Mouse (Mus musculus) lung, postnatal 4 days (tissue): Measurements from ENCODE around the gene Myo9b.
"Not testable (repeated sequence)": the region's sequence is repeated elsewhere in the genome, so short reads cannot be mapped to it uniquely, and the experiment has no call there.

Experiments used
- DNase-seq, 2 experiments: peaks; one replicate each; pipeline ENCODE4 v3.0.0; 2021

Myo9b gene

GRCm38 (mm10) chr8:71297439-71297838 lies 24.9 kb downstream of the Myo9b start:
- no peak for DNase-seq

GRCm38 (mm10) chr8:71299716-71300115 lies 27.2 kb downstream of the Myo9b start:
- DNase-seq = no peak

- no peak for DNase-seq
Measured at GRCm38 (mm10) chr8:71302788-71303187, 30.3 kb downstream of the Myo9b start.

- no peak for DNase-seq
Measured at GRCm38 (mm10) chr8:71303632-71304031, 31.1 kb downstream of the Myo9b start.

- no peak for DNase-seq
Measured at GRCm38 (mm10) chr8:71305988-71306387, 33.5 kb downstream of the Myo9b start.

GRCm38 (mm10) chr8:71307371-71307770 lies 34.9 kb downstream of the Myo9b start:
- no peak for DNase-seq

GRCm38 (mm10) chr8:71307913-71308312 lies 35.4 kb downstream of the Myo9b start:
- no peak for DNase-seq

GRCm38 (mm10) chr8:71310446-71310845 lies 37.9 kb downstream of the Myo9b start:
- DNase-seq = peak in 1 of 2 experiments; percentile 38

GRCm38 (mm10) chr8:71312700-71313099 lies 40.2 kb downstream of the Myo9b start:
- DNase-seq = peak; percentile 30 to 47

GRCm38 (mm10) chr8:71313951-71314350 lies 41.4 kb downstream of the Myo9b start:
- DNase-seq = no peak

GRCm38 (mm10) chr8:71315972-71316371 lies 43.5 kb downstream of the Myo9b start:
- DNase-seq = no peak

GRCm38 (mm10) chr8:71316486-71317031 lies 44.0 kb downstream of the Myo9b start:
- no peak for DNase-seq

- DNase-seq = not testable (repeated sequence)
Measured at GRCm38 (mm10) chr8:71318610-71319009, 46.1 kb downstream of the Myo9b start.

- not testable (repeated sequence) for DNase-seq
Measured at GRCm38 (mm10) chr8:71319760-71320159, 47.2 kb downstream of the Myo9b start.

GRCm38 (mm10) chr8:71322939-71323338 lies 50.4 kb downstream of the Myo9b start:
- DNase-seq = no peak

- peak in 1 of 2 experiments; percentile 53 for DNase-seq
Measured at GRCm38 (mm10) chr8:71324848-71325247, 52.3 kb downstream of the Myo9b start.

GRCm38 (mm10) chr8:71337834-71338233 lies 65.3 kb downstream of the Myo9b start:
- DNase-seq = not testable (repeated sequence)

- DNase-seq = peak in 1 of 2 experiments; percentile 39
Measured at GRCm38 (mm10) chr8:71340625-71341024, 68.1 kb downstream of the Myo9b start.

- DNase-seq = no peak
Measured at GRCm38 (mm10) chr8:71346581-71346980, 74.1 kb downstream of the Myo9b start.

GRCm38 (mm10) chr8:71351117-71351516 lies 78.6 kb downstream of the Myo9b start:
- DNase-seq = no peak

- no peak for DNase-seq
Measured at GRCm38 (mm10) chr8:71351520-71351919, 79.0 kb downstream of the Myo9b start.

GRCm38 (mm10) chr8:71358026-71358425 lies 85.5 kb downstream of the Myo9b start:
- DNase-seq = no peak

- peak; percentile 92 to 94 for DNase-seq
Measured at GRCm38 (mm10) chr8:71366771-71367528, 94.4 kb downstream of the Myo9b start, which contains the start of gene Use1. Use1 (plus strand) TSS chr8:71366848.

- no peak for DNase-seq
Measured at GRCm38 (mm10) chr8:71367529-71368176, 95.1 kb downstream of the Myo9b start.
